Mouse (Mus musculus): ENCODE data around the gene Sbno2.

DNA sequence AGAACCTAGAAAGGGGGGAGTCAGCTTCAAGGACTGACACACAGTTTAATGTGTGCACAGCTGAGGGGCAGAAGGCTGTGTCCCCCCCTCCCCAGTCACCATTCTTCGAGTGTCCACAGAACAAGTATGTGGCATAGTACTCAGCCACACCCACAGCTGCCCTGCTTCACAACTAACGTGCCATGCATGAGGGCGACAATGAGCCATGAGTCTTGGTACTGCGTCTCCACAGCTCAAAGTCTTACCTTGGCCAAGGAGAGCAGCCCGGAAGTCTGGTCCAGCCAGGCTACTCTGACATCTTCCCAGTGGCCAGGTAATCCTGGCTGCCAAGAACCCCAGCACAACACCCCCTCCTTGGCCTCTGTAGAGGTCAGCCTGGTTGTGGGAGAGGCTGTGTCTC is 12.7 kb downstream of the Sbno2 start:
- TF ChIP-seq CTCF (IDR thresholded peaks at IDR 0.05; ENCODE audit: low read depth) (no peak), EP300 (IDR thresholded peaks at IDR 0.05; ENCODE audit: low read depth) (no peak)
